8 mouse cellular contexts compared by ENCODE assay signal in the genomic region with DNA sequence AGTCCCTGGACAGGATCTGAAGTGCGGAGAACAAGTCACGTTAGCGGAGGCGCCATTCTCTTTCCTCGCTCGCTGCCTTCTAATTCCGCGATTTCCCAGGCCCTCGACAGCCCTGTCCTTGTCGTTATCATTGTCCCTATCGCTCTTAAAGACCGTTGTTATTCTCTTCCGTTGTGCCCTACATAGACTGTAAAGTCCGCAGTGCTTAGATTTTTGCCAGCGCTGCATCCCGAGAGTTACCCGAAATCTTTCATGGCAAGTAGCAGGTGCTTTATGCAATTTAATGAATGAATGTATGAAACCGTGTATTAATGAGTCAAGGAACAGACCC. TPM values are rescaled to one million over a fixed set of nuclear protein-coding genes. Genes with fewer than 3 reads are reported as not detected.
DNase-seq lines count a peak whose midpoint lies in the region; ATAC-seq and TF ChIP-seq lines count a peak whose summit lies in the region.

No protein-coding gene starts in this region.

- H3K36me3 ChIP-seq in heart, embryonic 16.5 days (ENCODE audit: control insufficient read depth, insufficient read depth), result peaks cover 20% of the 10 kb centered on the region
- peaks cover 13% of the 10 kb centered on the region for H3K36me3 ChIP-seq in hindbrain, embryonic 16.5 days (ENCODE audit: control insufficient read depth, insufficient read depth, low read length)
- H3K36me3 ChIP-seq in midbrain, embryonic 13.5 days, result peaks cover 24% of the 10 kb centered on the region

- ATAC-seq in heart, embryonic 16.5 days (replicated peaks; ENCODE audit: extremely low read depth, insufficient read depth, low FRiP score), result peak; percentile 5; the same call in 1 of the 2 replicates
- peak; percentile 57 for ATAC-seq in hindbrain, embryonic 16.5 days
- peak; percentile 63 for ATAC-seq in midbrain, embryonic 13.5 days

- H3K27me3 ChIP-seq in heart, embryonic 16.5 days (ENCODE audit: control insufficient read depth, insufficient read depth, low read length), result no peaks in the 10 kb centered on the region
- H3K27me3 ChIP-seq in hindbrain, embryonic 16.5 days (replicated peaks; ENCODE audit: control insufficient read depth, insufficient read depth, low read length), result no peaks in the 10 kb centered on the region
- no peaks in the 10 kb centered on the region for H3K27me3 ChIP-seq in midbrain, embryonic 13.5 days

- TF ChIP-seq CTCF in bone marrow macrophage, adult 2 months (IDR thresholded peaks at IDR 0.05; ENCODE audit: low read depth, low read length), result no peak

- DNase-seq in heart, postnatal 10 days, result no peak
- DNase-seq in adipocyte (ENCODE audit: low spot score), result no peak
- no peak for DNase-seq in kidney, adult 18-20 months
- DNase-seq in gastrocnemius, postnatal 10 days, result no peak

- H3K27ac ChIP-seq in heart, embryonic 16.5 days (ENCODE audit: low read length), result peak overlapping the region; percentile 79
- peak overlapping the region; percentile 17 for H3K27ac ChIP-seq in bone marrow macrophage, adult 2 months (ENCODE audit: insufficient read depth, low read depth, low read length)
- H3K27ac ChIP-seq in hindbrain, embryonic 16.5 days (ENCODE audit: low read depth, low read length), result peak overlapping the region; percentile 87
- H3K27ac ChIP-seq in midbrain, embryonic 13.5 days, result peak overlapping the region; percentile 78

- H3K4me2 ChIP-seq in heart, embryonic 16.5 days (ENCODE audit: low read depth, low read length), result peak overlapping the region; percentile 82
- H3K4me2 ChIP-seq in hindbrain, embryonic 16.5 days (ENCODE audit: low read length), result peak overlapping the region; percentile 77
- peak overlapping the region; percentile 99 for H3K4me2 ChIP-seq in midbrain, embryonic 13.5 days (replicated peaks)

- no peaks in the 10 kb centered on the region for H3K9me3 ChIP-seq in heart, embryonic 16.5 days (replicated peaks; ENCODE audit: control insufficient read depth, low read length)
- H3K9me3 ChIP-seq in hindbrain, embryonic 16.5 days (ENCODE audit: control insufficient read depth, low read length), result no peaks in the 10 kb centered on the region
- no peaks in the 10 kb centered on the region for H3K9me3 ChIP-seq in midbrain, embryonic 13.5 days

- peak overlapping the region; percentile 79 for H3K9ac ChIP-seq in heart, embryonic 16.5 days (ENCODE audit: low read length)
- H3K9ac ChIP-seq in hindbrain, embryonic 16.5 days (ENCODE audit: low read depth, low read length), result peak overlapping the region; percentile 93
- H3K9ac ChIP-seq in midbrain, embryonic 13.5 days (replicated peaks), result peak overlapping the region; percentile 89

- under 1% methylated on average over 18 of the region's 18 CpGs for WGBS in heart, embryonic 16.5 days
- under 1% methylated on average over 18 of the region's 18 CpGs for WGBS in hindbrain, embryonic 16.5 days
- WGBS in midbrain, embryonic 13.5 days, result under 1% methylated on average over 18 of the region's 18 CpGs

- H3K4me1 ChIP-seq in heart, embryonic 16.5 days (ENCODE audit: control insufficient read depth, insufficient read depth, low read length), result peaks cover 9% of the 10 kb centered on the region
- H3K4me1 ChIP-seq in bone marrow macrophage, adult 2 months (ENCODE audit: control insufficient read depth, insufficient read depth, low read length), result peaks cover 7% of the 10 kb centered on the region
- H3K4me1 ChIP-seq in hindbrain, embryonic 16.5 days (ENCODE audit: control insufficient read depth, insufficient read depth, low read depth, low read length), result peaks cover 17% of the 10 kb centered on the region
- H3K4me1 ChIP-seq in midbrain, embryonic 13.5 days (replicated peaks), result peaks cover 21% of the 10 kb centered on the region

- TF ChIP-seq POLR2A in bone marrow macrophage, adult 2 months (IDR thresholded peaks at IDR 0.05; ENCODE audit: borderline replicate concordance, low read depth, low read length), result no peak

- H3K4me3 ChIP-seq in heart, embryonic 16.5 days (ENCODE audit: low read length), result peak overlapping the region; percentile 68
- H3K4me3 ChIP-seq in bone marrow macrophage, adult 2 months (ENCODE audit: insufficient read depth, low read length), result peak overlapping the region; percentile 93
- peak overlapping the region; percentile 80 for H3K4me3 ChIP-seq in hindbrain, embryonic 16.5 days (ENCODE audit: low read length)
- H3K4me3 ChIP-seq in midbrain, embryonic 13.5 days (replicated peaks), result peak overlapping the region; percentile 92

- intact Hi-C loops in heart, postnatal 10 days (cut with DNase I), result loop anchor here (2.0 kb wide), 2 partner anchors 48 to 112 kb away; partner anchors contain the start of gene Dynll1

RNA-seq across cellular contexts. Expression of gene Cox6a1, which starts 0.4 kb away (rescaled TPM):
- polyA plus RNA-seq in heart, embryonic 16.5 days (2015; fragmentation: Nextera tagmentation; extraction: Ambion mirVana), result 1,358 and 1,596 TPM in 2 replicates
- total RNA-seq in heart, postnatal 10 days (2021), result 100 to 1,000 TPM; 464 to 577 TPM
- 445 and 473 TPM in 2 replicates for polyA plus RNA-seq in bone marrow macrophage, adult 2 months (2012; ENCODE audit: insufficient read depth, insufficient read length, missing spikeins)
- 1,192 and 1,343 TPM in 2 replicates for polyA plus RNA-seq in hindbrain, embryonic 16.5 days (2015; fragmentation: Nextera tagmentation; extraction: Ambion mirVana)
- polyA plus RNA-seq in midbrain, embryonic 13.5 days (2015; fragmentation: Nextera tagmentation; extraction: Ambion mirVana), result 973 and 974 TPM in 2 replicates
- total RNA-seq in gastrocnemius, postnatal 10 days (2021), result 100 to 1,000 TPM; 164 to 166 TPM

RNA-seq across cellular contexts. Expression of gene Triap1, which starts 8.2 kb away (rescaled TPM):
- 39.2 and 40.2 TPM in 2 replicates for polyA plus RNA-seq in heart, embryonic 16.5 days (2015; fragmentation: Nextera tagmentation; extraction: Ambion mirVana)
- total RNA-seq in heart, postnatal 10 days (2021), result 10 to 100 TPM; 23.2 to 24.3 TPM
- polyA plus RNA-seq in bone marrow macrophage, adult 2 months (2012; ENCODE audit: insufficient read depth, insufficient read length, missing spikeins), result 60.2 and 68.9 TPM in 2 replicates
- 51.3 and 52.8 TPM in 2 replicates for polyA plus RNA-seq in hindbrain, embryonic 16.5 days (2015; fragmentation: Nextera tagmentation; extraction: Ambion mirVana)
- polyA plus RNA-seq in midbrain, embryonic 13.5 days (2015; fragmentation: Nextera tagmentation; extraction: Ambion mirVana), result 54.2 and 56.7 TPM in 2 replicates
- total RNA-seq in gastrocnemius, postnatal 10 days (2021), result 10 to 100 TPM; 15.8 to 15.9 TPM

RNA-seq across cellular contexts. Expression of gene Gatc, which starts 8.2 kb away (rescaled TPM):
- polyA plus RNA-seq in heart, embryonic 16.5 days (2015; fragmentation: Nextera tagmentation; extraction: Ambion mirVana), result 22.4 and 24.6 TPM in 2 replicates
- total RNA-seq in heart, postnatal 10 days (2021), result 10 to 100 TPM; 16.7 to 18.2 TPM
- polyA plus RNA-seq in bone marrow macrophage, adult 2 months (2012; ENCODE audit: insufficient read depth, insufficient read length, missing spikeins), result 28.8 and 31.4 TPM in 2 replicates
- 32.3 and 45.5 TPM in 2 replicates for polyA plus RNA-seq in hindbrain, embryonic 16.5 days (2015; fragmentation: Nextera tagmentation; extraction: Ambion mirVana)
- polyA plus RNA-seq in midbrain, embryonic 13.5 days (2015; fragmentation: Nextera tagmentation; extraction: Ambion mirVana), result 34.2 and 37.0 TPM in 2 replicates
- 10 to 100 TPM; 19.7 to 21.2 TPM for total RNA-seq in gastrocnemius, postnatal 10 days (2021)

RNA-seq across cellular contexts. Expression of gene Srsf9, which starts 22.2 kb away (rescaled TPM):
- 94.3 and 131 TPM in 2 replicates for polyA plus RNA-seq in heart, embryonic 16.5 days (2015; fragmentation: Nextera tagmentation; extraction: Ambion mirVana)
- 10 to 100 TPM; 35.5 to 39.1 TPM for total RNA-seq in heart, postnatal 10 days (2021)
- 114 and 123 TPM in 2 replicates for polyA plus RNA-seq in bone marrow macrophage, adult 2 months (2012; ENCODE audit: insufficient read depth, insufficient read length, missing spikeins)
- polyA plus RNA-seq in hindbrain, embryonic 16.5 days (2015; fragmentation: Nextera tagmentation; extraction: Ambion mirVana), result 105 and 128 TPM in 2 replicates
- 193 and 203 TPM in 2 replicates for polyA plus RNA-seq in midbrain, embryonic 13.5 days (2015; fragmentation: Nextera tagmentation; extraction: Ambion mirVana)
- total RNA-seq in gastrocnemius, postnatal 10 days (2021), result 10 to 100 TPM; 21.3 to 24.1 TPM

RNA-seq across cellular contexts. Expression of gene Dynll1, which starts 48.4 kb away (rescaled TPM):
- polyA plus RNA-seq in heart, embryonic 16.5 days (2015; fragmentation: Nextera tagmentation; extraction: Ambion mirVana), result 1,055 and 1,099 TPM in 2 replicates
- total RNA-seq in heart, postnatal 10 days (2021), result 100 to 1,000 TPM; 183 to 245 TPM
- polyA plus RNA-seq in bone marrow macrophage, adult 2 months (2012; ENCODE audit: insufficient read depth, insufficient read length, missing spikeins), result 238 and 243 TPM in 2 replicates
- 1,172 and 1,268 TPM in 2 replicates for polyA plus RNA-seq in hindbrain, embryonic 16.5 days (2015; fragmentation: Nextera tagmentation; extraction: Ambion mirVana)
- polyA plus RNA-seq in midbrain, embryonic 13.5 days (2015; fragmentation: Nextera tagmentation; extraction: Ambion mirVana), result 1,401 and 1,414 TPM in 2 replicates
- 100 to 1,000 TPM; 134 to 168 TPM for total RNA-seq in gastrocnemius, postnatal 10 days (2021)

Comparison
In these comparisons a context has a peak if more than half of its experiments do, and no peak if none do; other contexts are left out.
1. ATAC-seq: peak in every context shown above with its lines; median percentile 63 in midbrain, embryonic 13.5 days; 57 in hindbrain, embryonic 16.5 days; 5 in heart, embryonic 16.5 days.
2. H3K27ac ChIP-seq: peak in every context shown above with its lines; median percentile 87 in hindbrain, embryonic 16.5 days; 79 in heart, embryonic 16.5 days; 78 in midbrain, embryonic 13.5 days; 17 in bone marrow macrophage, adult 2 months.